Mouse (Mus musculus): ENCODE results near the gene Zkscan1.
A peak's percentile ranks its signal among the peaks of the same experiment; 100 is the strongest.
"Not testable (repeated sequence)": the region's sequence is repeated elsewhere in the genome, so short reads cannot be mapped to it uniquely, and the experiment has no call there.

Gene Zkscan1

GRCm38 (mm10) chr5:138084996-138085395 is at the start of gene Zkscan1:
TSS of gene Zkscan1 (plus strand) at chr5:138085084.
- DNase-seq (ENCODE audit: low spot score): peak; percentile 88

- not testable (repeated sequence) for DNase-seq (ENCODE audit: low spot score)
Observed at GRCm38 (mm10) chr5:138052894-138053293, 32.0 kb upstream of the Zkscan1 start, which contains the start of gene Smok3c. TSS of gene Smok3c (plus strand) at chr5:138053194.

DNA sequence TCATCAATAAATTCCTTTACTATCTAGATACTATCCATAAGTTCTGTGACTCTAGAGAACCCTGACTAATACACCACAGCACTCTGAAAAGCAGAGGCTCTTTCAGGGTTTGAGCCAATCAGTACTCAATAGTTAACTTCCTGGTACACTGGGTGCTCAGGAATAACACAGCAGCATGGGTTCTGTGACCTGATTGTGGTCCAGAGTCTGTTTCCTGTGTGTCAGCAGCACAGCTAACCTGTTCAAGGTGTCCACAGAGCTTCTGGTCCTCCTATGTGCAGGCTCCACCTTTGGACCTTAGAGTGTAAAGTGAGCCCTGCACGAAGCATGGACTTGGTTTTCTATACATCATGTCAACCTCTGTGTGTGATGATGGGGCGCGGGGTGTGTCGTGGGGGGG is 11.1 kb upstream of the Zkscan1 start:
- DNase-seq (ENCODE audit: low spot score): no peak

DNA sequence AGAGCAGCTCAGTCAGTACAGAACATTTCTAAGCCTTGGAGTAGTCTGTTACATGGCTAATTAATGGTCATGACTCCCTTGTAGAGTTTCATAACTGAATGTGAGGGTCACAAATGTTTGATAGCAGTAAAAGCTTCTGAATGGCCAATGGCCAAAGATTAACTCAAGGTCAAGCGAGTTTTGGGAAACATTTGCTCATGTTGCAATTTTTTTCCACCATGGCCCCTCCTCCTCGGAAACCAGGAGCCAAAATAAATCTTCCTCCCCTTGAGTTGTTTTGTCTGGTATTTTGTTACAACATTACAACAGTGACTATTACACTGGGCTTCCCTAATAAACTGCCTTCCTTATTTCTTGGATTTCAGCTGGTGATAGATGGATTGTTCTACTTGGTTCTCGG is 9.2 kb upstream of the Zkscan1 start:
- no peak for DNase-seq (ENCODE audit: low spot score)

DNA sequence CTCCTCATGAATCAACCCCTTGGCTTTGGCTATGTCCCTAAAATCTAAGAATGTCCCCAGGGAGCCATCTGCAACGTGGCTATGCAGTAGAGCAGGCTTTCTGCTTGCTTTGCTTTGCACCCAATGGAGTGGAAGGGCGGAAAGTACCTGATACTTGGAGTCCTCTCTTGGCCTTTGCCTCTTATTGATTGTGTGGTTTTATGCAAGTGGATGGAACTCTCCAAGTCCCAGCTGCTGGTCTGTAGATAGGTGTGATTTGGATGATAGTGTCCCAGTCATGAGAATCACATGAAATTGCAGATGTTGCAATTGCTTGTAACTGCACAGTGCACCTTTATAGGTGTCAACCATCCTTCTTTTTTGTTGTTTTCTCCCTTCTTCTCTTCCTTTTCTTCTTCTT is 8.7 kb upstream of the Zkscan1 start:
- no peak for DNase-seq (ENCODE audit: low spot score)

DNA sequence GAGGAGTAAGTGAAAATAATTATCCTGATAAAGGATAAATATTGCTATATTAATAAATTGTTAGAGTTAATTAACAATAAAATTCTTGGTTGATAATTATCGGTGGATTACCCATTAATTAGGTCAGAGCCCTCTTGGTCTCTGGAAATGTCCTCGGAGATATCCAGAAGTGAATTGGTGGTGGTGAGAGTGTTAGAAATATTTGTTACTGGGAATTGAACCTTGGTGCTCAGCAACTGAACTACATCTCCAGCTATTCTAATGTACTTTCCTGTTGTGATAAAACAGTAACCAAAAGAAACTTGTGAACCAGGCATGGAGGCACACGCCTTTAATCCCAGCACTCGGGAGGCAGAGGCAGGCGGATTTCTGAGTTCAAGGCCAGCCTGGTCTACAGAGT is 4.4 kb upstream of the Zkscan1 start:
- no peak for DNase-seq (ENCODE audit: low spot score)

GRCm38 (mm10) chr5:138081446-138081845 is 3.4 kb upstream of the Zkscan1 start:
- no peak for DNase-seq (ENCODE audit: low spot score)

DNA sequence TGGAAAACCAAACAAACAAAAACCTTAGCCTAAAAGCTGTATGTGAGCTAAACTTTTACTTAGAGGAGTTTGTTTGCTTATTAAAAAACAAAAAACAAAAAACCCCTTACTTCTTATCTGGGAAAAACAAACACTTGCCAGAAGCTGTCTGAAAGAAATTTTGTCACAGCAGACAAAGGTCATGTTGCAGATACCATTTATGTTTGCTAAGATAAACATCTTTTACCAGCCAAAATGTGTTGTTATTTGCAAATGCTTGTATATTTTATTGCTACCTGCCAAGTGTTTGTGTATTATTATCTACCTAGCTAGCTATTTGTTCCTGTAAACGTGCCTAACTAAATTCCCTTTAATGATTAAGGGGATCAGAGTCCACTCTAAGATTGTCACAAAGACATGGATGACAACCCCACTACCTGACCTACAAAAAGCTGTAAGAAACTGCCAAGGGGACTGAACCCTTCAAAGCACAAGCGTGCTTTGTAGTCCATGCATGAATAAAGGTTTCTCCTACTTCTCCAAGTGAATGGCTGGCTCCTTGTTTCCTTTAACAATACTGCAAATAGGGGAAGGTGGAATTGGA is 1.5 kb upstream of the Zkscan1 start:
- no peak for DNase-seq (ENCODE audit: low spot score)

- DNase-seq (ENCODE audit: low spot score): no peak
Observed at GRCm38 (mm10) chr5:138083936-138084335, 948 bp upstream of the Zkscan1 start.

DNA sequence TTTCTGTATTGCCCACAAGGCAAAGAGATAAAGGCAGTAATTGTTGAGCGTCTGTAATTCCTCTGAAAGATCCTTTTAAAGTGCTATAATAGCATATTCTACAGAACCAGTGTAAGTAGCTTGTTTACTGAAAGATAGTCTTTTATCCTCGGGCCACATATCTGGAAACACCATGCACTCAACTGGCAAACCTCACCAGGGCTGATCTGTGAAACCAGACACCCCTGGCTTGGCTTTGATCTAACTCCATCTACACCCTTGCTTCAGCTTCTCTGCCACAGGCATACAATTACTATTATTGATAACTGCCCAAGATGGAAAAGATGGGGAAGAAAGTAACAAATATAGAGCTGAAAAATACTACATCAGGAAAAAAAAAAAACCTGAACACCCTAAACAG is 377 bp upstream of the Zkscan1 start:
- no peak for DNase-seq (ENCODE audit: low spot score)

GRCm38 (mm10) chr5:138085421-138085911 is 582 bp downstream of the Zkscan1 start:
- peak; percentile 67 for DNase-seq (ENCODE audit: low spot score)

- no peak for DNase-seq (ENCODE audit: low spot score)
Observed at GRCm38 (mm10) chr5:138086842-138087241, 2.0 kb downstream of the Zkscan1 start.

GRCm38 (mm10) chr5:138088366-138088765 is 3.5 kb downstream of the Zkscan1 start:
- no peak for DNase-seq (ENCODE audit: low spot score)

DNA sequence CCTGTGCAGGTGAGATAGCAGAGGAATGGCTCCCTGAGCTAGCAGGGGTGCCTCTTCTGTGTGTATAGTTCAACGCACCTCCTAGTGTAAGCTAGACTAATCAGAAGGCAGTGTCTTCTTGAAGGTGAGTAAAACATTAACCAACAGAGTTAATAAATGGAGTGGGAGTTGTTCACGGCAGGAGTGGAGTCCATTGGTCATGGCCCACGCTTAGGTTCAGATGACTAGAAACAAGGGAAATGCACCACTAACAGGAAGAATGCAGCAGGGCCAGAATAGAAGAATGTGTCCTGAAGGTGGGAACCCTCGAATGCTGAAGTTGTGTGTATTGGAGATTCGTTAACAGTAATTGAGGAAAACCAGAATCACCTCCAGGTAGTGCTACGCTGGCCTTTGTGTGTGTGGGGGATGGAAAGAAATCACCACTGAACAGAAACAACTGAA is 4.2 kb downstream of the Zkscan1 start:
- DNase-seq (ENCODE audit: low spot score): no peak

DNA sequence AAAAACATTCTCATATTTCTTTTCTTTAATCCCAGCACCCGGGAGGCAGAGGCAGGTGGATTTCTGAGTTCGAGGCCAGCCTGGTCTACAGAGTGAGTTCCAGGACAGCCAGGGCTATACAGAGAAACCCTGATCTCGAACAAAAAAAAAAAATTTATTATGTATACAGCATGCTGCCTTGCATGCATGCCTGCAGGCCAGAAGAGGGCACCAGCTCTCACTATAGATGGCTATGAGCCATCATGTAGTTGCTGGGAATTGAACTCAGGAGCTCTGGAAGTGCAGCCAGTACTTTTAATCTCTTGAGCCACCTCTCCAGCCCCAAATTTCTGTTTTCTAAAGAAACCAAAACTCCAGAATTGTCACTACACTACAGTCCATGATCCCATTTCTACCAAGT is 5.4 kb downstream of the Zkscan1 start:
- DNase-seq (ENCODE audit: low spot score): peak; percentile 16

- DNase-seq (ENCODE audit: low spot score): no peak
Observed at GRCm38 (mm10) chr5:138090737-138091136, 5.9 kb downstream of the Zkscan1 start.

DNA sequence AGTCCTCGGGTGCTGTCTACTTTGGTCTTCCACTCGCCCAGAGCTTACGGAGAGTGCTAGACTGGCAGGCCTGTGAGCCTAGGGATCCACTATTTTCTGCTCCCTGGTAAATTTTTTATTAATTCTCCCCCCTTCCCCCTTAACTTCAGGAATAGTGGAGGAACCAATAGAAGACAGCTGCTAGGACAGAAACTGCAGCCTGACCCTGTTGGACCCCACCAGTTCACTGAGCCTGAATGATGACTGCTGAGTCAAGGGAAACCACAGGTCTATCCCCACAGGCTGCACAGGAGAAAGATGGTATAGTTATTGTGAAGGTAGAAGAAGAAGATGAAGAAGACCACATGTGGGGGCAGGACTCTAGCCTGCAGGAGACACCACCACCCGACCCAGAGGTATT is 7.9 kb downstream of the Zkscan1 start:
- DNase-seq (ENCODE audit: low spot score): no peak

DNA sequence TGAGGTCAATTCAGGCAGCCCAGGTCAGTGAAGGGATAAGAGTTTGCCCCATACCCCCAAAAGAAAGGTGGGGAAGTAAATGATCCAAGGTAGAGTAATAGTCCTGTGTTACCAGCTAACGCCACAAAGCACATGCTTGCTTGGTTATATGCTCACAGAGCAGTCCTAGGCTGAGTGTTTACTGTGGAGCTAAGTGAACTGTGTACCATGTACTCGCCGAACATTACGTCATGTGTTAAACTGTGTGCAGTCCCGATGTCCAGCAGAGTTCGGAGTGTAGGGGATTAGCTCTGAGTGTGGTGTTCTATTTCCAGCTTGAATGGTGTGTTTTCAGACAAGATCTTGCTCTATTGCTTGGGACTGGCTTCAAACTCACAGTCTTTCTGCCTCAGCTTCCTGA is 9.6 kb downstream of the Zkscan1 start:
- no peak for DNase-seq (ENCODE audit: low spot score)

GRCm38 (mm10) chr5:138104976-138105375 is 20.1 kb downstream of the Zkscan1 start:
- no peak for DNase-seq (ENCODE audit: low spot score)

GRCm38 (mm10) chr5:138107130-138107529 is 22.2 kb downstream of the Zkscan1 start:
- DNase-seq (ENCODE audit: low spot score): no peak

- not testable (repeated sequence) for DNase-seq (ENCODE audit: low spot score)
Observed at GRCm38 (mm10) chr5:138109847-138110396, 25.0 kb downstream of the Zkscan1 start.

- DNase-seq (ENCODE audit: low spot score): peak; percentile 94
Observed at GRCm38 (mm10) chr5:138116255-138117198, 31.6 kb downstream of the Zkscan1 start, which contains the start of gene Zscan21. TSS of gene Zscan21 (plus strand) at chr5:138116903.

Measured in T-cell, adult 2 months (primary cell).